Mouse (Mus musculus): ENCODE data around the gene Lamp1. TPM values are rescaled to one million over a fixed set of nuclear protein-coding genes. Genes with fewer than 3 reads are reported as not detected.

Gene Lamp1
- polyA plus RNA-seq, 1 experiment from 2014 or later: 242 TPM

DNA sequence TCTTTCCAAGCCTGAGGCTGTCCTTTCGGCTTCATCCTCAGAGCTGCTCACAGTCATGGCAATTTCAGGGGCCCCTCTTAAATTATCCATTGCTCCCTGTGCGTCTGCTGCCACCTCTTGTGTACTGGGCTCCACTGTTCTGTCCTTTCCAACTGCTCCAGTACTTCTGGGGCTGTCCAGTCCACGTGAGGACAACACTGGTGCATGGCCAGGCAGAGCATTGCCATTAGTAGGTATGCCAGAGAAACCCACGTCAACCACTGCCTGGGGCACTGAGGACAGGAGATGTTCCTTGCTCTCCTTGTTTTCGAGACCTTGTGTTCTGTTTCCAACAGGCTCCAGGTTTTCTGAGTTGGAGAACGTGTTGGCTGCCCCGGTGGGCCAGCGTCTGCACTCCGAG, 65.5 kb downstream of the Lamp1 start:
- Histone ChIP-seq H3K9me3 (no peaks in the 10 kb centered on the region), H3K4me1 (peaks cover 13% of the 10 kb centered on the region), H3K4me3 (no peak overlapping the region), H3K36me3 (no peaks in the 10 kb centered on the region), H3K27me3 (no peaks in the 10 kb centered on the region; the same call in none of the 2 replicates), H3K4me2 (replicated peaks) (no peak overlapping the region), H3K9ac (replicated peaks) (no peak overlapping the region), H3K27ac (replicated peaks) (no peak overlapping the region)
- 90% methylated on average over 9 of the region's 9 CpGs for WGBS
- no peak for ATAC-seq (ENCODE audit: low FRiP score, low read depth)

MicroRNA genes within 50 kb of the gene (microRNA counts, 519-probe panel; counts per million panel counts)
- not detected for microRNA mmu-miR-1968

Small RNA genes lying within 50 kb of the gene (microRNA-seq; reads per million reads assigned to microRNA genes)
- gene Mir1968 (27.2 reads per million, percentile 37 among the genes with 10 or more reads in this experiment), gene Mir7065 (not detected)

Other genes with a start within 250 kb of the Lamp1 start
- gene F7, start 133.1 kb upstream of the Lamp1 start, polyA plus RNA-seq (2016; fragmentation: Nextera tagmentation; extraction: Ambion mirVana): 0.12 and 0.15 TPM in 2 replicates
- gene F10, start 121.9 kb upstream of the Lamp1 start, polyA plus RNA-seq (2016; fragmentation: Nextera tagmentation; extraction: Ambion mirVana): 0.50 and 0.52 TPM in 2 replicates
- 0.56 and 0.98 TPM in 2 replicates for gene Proz, start 98.2 kb upstream of the Lamp1 start, polyA plus RNA-seq (2016; fragmentation: Nextera tagmentation; extraction: Ambion mirVana)
- 58.9 and 62.3 TPM in 2 replicates for gene Pcid2, start 53.7 kb upstream of the Lamp1 start, polyA plus RNA-seq (2016; fragmentation: Nextera tagmentation; extraction: Ambion mirVana)
- gene Cul4a, start 53.5 kb upstream of the Lamp1 start, polyA plus RNA-seq (2016; fragmentation: Nextera tagmentation; extraction: Ambion mirVana): 82.1 and 86.1 TPM in 2 replicates
- 16.4 and 17.1 TPM in 2 replicates for gene Grtp1, start 41.5 kb downstream of the Lamp1 start, polyA plus RNA-seq (2016; fragmentation: Nextera tagmentation; extraction: Ambion mirVana)
- 0.28 TPM in 1 of 2 replicates, not detected in the other for gene Adprhl1, start 95.0 kb downstream of the Lamp1 start, polyA plus RNA-seq (2016; fragmentation: Nextera tagmentation; extraction: Ambion mirVana)
- 30.9 and 33.5 TPM in 2 replicates for gene Dcun1d2, start 129.0 kb downstream of the Lamp1 start, polyA plus RNA-seq (2016; fragmentation: Nextera tagmentation; extraction: Ambion mirVana)
- gene Tmco3, start 129.0 kb downstream of the Lamp1 start, polyA plus RNA-seq (2016; fragmentation: Nextera tagmentation; extraction: Ambion mirVana): 36.5 and 47.8 TPM in 2 replicates
- 173 and 178 TPM in 2 replicates for gene Tfdp1, start 179.6 kb downstream of the Lamp1 start, polyA plus RNA-seq (2016; fragmentation: Nextera tagmentation; extraction: Ambion mirVana)
- not detected in 2 replicates for gene Atp4b, start 237.7 kb downstream of the Lamp1 start, polyA plus RNA-seq (2016; fragmentation: Nextera tagmentation; extraction: Ambion mirVana)
- 0.03 TPM in 1 of 2 replicates, not detected in the other for gene Grk1, start 245.9 kb downstream of the Lamp1 start, polyA plus RNA-seq (2016; fragmentation: Nextera tagmentation; extraction: Ambion mirVana)